Mouse (Mus musculus) kidney, postnatal 0 days (tissue): ENCODE results near the gene Hist2h3c2. TPM values are rescaled to one million over a fixed set of nuclear protein-coding genes. Genes with fewer than 3 reads are reported as not detected.
"Not testable (repeated sequence)": the region's sequence is repeated elsewhere in the genome, so short reads cannot be mapped to it uniquely, and the experiment has no call there.

Experiments used
- ATAC-seq: fragments of 200-750 bp; cut with Nextera tagmentation; replicated peaks from 2 replicates; pipeline ENCODE4 v1.8.0; 2017; ENCODE audit warnings: low read depth, moderate number of reproducible peaks, moderate TSS enrichment, moderate library complexity; ENCODE audit not compliant: low FRiP score
- DNase-seq: peaks from one replicate; pipeline ENCODE4 v3.0.0-alpha.2; 2016; ENCODE audit warnings: low spot score
- H3K27ac ChIP-seq: fragments of 300-500 bp; sonication (generic); 2 replicates; pipeline ENCODE4 v1.5.1; 2014; ENCODE audit warnings: mild to moderate bottlenecking
- H3K27me3 ChIP-seq: fragments of 300-500 bp; sonication (generic); 2 replicates; pipeline ENCODE4 v1.6.1; 2014; ENCODE audit warnings: low read length, mixed read lengths; ENCODE audit not compliant: insufficient read depth
- H3K36me3 ChIP-seq: fragments of 300-500 bp; sonication (generic); 2 replicates; pipeline ENCODE4 v1.6.1; 2014; ENCODE audit warnings: low read length, mixed read lengths; ENCODE audit not compliant: insufficient read depth
- H3K4me1 ChIP-seq: fragments of 300-500 bp; sonication (generic); replicated peaks from 2 replicates; pipeline ENCODE4 v1.6.1; 2014; ENCODE audit warnings: antibody characterized with exemption, low read length, mixed read lengths; ENCODE audit not compliant: insufficient read depth
- H3K4me2 ChIP-seq: fragments of 300-500 bp; sonication (generic); 2 replicates; pipeline ENCODE4 v1.6.1; 2014; ENCODE audit warnings: mild to moderate bottlenecking, low read length, moderate library complexity, mixed read lengths
- H3K4me3 ChIP-seq: fragments of 300-500 bp; sonication (generic); replicated peaks from 2 replicates; pipeline ENCODE4 v1.5.1; 2014; ENCODE audit warnings: low read depth, low read length
- H3K9ac ChIP-seq: fragments of 300-500 bp; sonication (generic); 2 replicates; pipeline ENCODE4 v1.6.1; 2014; ENCODE audit warnings: low read depth, low read length
- H3K9me3 ChIP-seq: fragments of 300-500 bp; sonication (generic); replicated peaks from 2 replicates; pipeline ENCODE4 v1.6.1; 2016; ENCODE audit warnings: low read length, inconsistent platforms, mixed read lengths
- CTCF ChIP-seq: IDR thresholded peaks from 2 replicates; pipeline ENCODE4 v1.5.1; 2016; ENCODE audit warnings: antibody characterized with exemption, low read depth, mild to moderate bottlenecking, moderate library complexity
- WGBS: fragments of 180-500 bp; shearing (Covaris S2); extraction: QIAGEN DNeasy Blood & Tissue Kit; methylation state at CpG from one replicate; pipeline ENCODE4 v1.1.7; 2014; 5-methylcytosine and 5-hydroxymethylcytosine counted together
- polyA plus RNA-seq: library from polyadenylated mRNA; unstranded; fragments of >200 nt; fragmentation: Nextera tagmentation; extraction: Ambion mirVana; gene quantifications from 2 replicates; pipeline ENCODE4 v1.2.1, GENCODE M21; 2015

The Hist2h3c2 gene
- polyA plus RNA-seq, 1 experiment from 2014 or later = 2.1 TPM

GRCm38 (mm10) chr3:96273591-96274465, 34.9 kb upstream of the Hist2h3c2 start:
- Histone ChIP-seq H3K27ac (no peak overlapping the region), H3K27me3 (no peaks in the 10 kb centered on the region), H3K4me1 (no peaks in the 10 kb centered on the region; the same call in 1 of the 2 replicates), H3K4me2 (no peak overlapping the region), H3K9me3 (no peaks in the 10 kb centered on the region), H3K4me3 (no peak overlapping the region), H3K9ac (no peak overlapping the region), H3K36me3 (no peaks in the 10 kb centered on the region)
- WGBS = 92% methylated on average over 17 of the region's 17 CpGs
- no peak for ATAC-seq
- DNase-seq = no peak
- no peak for TF ChIP-seq CTCF

DNA sequence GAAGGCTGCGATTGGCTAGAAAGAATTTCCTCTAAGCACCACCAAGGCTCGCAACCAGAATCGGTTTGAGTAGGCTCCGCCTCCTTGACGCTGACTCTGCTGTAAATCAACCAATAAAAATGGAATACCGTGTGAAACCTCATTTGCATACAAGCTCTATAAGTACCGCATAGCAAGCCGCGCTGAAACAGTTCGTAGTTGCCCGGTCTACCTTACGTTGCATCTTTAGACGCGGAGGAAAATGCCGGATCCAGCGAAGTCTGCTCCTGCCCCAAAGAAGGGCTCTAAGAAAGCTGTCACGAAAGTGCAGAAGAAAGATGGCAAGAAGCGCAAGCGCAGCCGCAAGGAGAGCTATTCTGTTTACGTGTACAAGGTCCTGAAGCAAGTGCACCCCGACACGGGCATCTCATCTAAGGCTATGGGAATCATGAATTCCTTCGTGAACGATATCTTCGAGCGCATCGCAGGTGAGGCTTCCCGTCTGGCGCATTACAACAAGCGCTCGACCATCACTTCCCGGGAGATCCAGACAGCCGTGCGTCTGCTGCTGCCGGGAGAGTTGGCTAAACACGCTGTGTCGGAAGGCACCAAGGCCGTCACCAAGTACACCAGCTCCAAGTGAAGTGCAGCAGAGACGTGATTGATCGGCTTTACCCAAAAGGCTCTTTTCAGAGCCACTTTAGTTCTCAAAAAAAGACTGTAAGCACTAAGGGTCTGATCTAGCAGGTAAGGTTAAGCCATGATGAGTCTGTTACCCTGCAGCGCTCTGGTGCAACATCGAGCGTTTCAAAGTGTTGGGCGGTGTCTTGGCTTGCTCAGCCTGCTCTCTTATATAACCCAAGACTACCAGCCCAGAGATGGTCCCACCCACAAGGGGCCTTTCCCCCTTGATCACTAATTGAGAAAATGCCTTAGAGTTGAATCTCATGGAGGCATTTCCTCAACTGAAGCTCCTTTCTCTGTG, 30.9 kb upstream of the Hist2h3c2 start, which contains the start of gene Hist2h2bb:
Gene Hist2h2bb, plus strand, starts transcription at position 242 of the 964 bp plus-strand sequence.
- no peak for TF ChIP-seq CTCF
- Histone ChIP-seq H3K9me3 (no peaks in the 10 kb centered on the region), H3K27ac (peak within 1 kb of the TSS; percentile 93), H3K4me2 (peak within 1 kb of the TSS; percentile 85), H3K36me3 (no peaks in the 10 kb centered on the region), H3K4me3 (peak within 1 kb of the TSS; percentile 54), H3K9ac (peak within 1 kb of the TSS; percentile 64), H3K27me3 (no peaks in the 10 kb centered on the region), H3K4me1 (peaks cover 6% of the 10 kb centered on the region)
- peak; percentile 95 for ATAC-seq
- under 1% methylated on average over 45 of the region's 45 CpGs for WGBS
- DNase-seq = peak; percentile 99

- H3K9ac ChIP-seq = peak overlapping the region; percentile 64
- peaks cover 11% of the 10 kb centered on the region for H3K4me1 ChIP-seq
- H3K9me3 ChIP-seq, DNase-seq, H3K27me3 ChIP-seq, H3K36me3 ChIP-seq: not testable (repeated sequence)
- H3K27ac ChIP-seq = peak overlapping the region; percentile 93
- H3K4me2 ChIP-seq = peak overlapping the region; percentile 85
- ATAC-seq = peak; percentile 35
- H3K4me3 ChIP-seq = peak overlapping the region; percentile 54
- 0% methylated on average over 9 of the region's 44 CpGs for WGBS
These were observed 29.9 kb upstream of the Hist2h3c2 start for GRCm38 (mm10) chr3:96268776-96269378.

DNA sequence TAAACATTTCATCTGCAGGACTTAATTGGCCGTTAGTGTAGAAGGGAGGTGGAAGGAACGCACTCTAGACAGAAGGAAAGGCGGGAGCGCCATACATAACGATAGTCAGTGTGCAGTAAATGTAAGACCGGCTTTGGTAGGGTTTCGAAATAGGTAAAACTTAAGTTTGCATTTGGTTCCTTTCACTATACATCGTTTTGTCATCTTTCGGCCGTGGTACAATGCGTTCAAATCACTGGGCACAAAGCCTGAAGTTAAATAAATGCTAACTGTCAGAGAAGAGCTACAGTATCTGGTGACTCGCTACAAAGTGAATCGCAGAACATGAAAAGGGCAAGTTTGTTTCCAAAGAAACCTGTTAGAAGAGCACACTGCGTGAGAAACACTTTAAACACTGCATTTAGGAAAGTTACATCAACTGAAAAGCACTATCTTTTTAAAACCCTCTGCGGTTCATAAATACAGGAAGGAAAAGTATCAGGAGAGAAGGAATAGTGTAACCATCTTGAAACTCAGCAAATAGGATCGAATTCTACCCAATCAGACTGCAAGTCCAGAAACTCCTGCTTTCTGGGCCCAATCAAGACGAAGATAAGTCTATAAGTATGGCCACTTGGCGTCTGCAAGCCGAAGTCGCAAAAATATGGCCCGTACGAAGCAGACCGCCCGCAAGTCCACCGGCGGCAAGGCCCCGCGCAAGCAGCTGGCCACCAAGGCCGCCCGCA, 29.3 kb upstream of the Hist2h3c2 start, which contains the start of gene Hist2h3b:
Gene Hist2h3b, plus strand, starts transcription at position 604 of the 725 bp plus-strand sequence.
- Histone ChIP-seq H3K4me1 (peaks cover 11% of the 10 kb centered on the region), H3K27ac (peak within 1 kb of the TSS; percentile 93), H3K9ac (peak within 1 kb of the TSS; percentile 64), H3K9me3 (no peaks in the 10 kb centered on the region), H3K36me3 (no peaks in the 10 kb centered on the region), H3K4me2 (peak within 1 kb of the TSS; percentile 85), H3K4me3 (peak within 1 kb of the TSS; percentile 54), H3K27me3 (no peaks in the 10 kb centered on the region)
- ATAC-seq = peak; percentile 68
- TF ChIP-seq CTCF = no peak
- DNase-seq = peak; percentile 98
- WGBS = 16% methylated on average over 28 of the region's 30 CpGs

GRCm38 (mm10) chr3:96267541-96267940, 28.6 kb upstream of the Hist2h3c2 start:
- H3K4me2 ChIP-seq = peak overlapping the region; percentile 60; the same call in 1 of the 2 replicates
- TF ChIP-seq CTCF = no peak
- no peak for ATAC-seq
- peak overlapping the region; percentile 37 for H3K4me3 ChIP-seq
- DNase-seq = no peak
- WGBS = 76% methylated on average over 4 of the region's 4 CpGs
- peaks cover 11% of the 10 kb centered on the region for H3K4me1 ChIP-seq
- no peaks in the 10 kb centered on the region for H3K9me3 ChIP-seq
- H3K9ac ChIP-seq = no peak overlapping the region
- H3K36me3 ChIP-seq = no peaks in the 10 kb centered on the region
- peak overlapping the region; percentile 93 for H3K27ac ChIP-seq
- no peaks in the 10 kb centered on the region for H3K27me3 ChIP-seq
